Comparison of ENCODE assay signal across 8 mouse cellular contexts in genomic region chr13:65277994-65278382, GRCm38 (mm10). TPM values are rescaled to one million over a fixed set of nuclear protein-coding genes. Genes with fewer than 3 reads are reported as not detected.
A peak's percentile ranks its signal among the peaks of the same experiment; 100 is the strongest.
DNase-seq lines count a peak whose midpoint lies in the region; ATAC-seq and TF ChIP-seq lines count a peak whose summit lies in the region.

No protein-coding gene starts in this region.

- H3ac ChIP-seq in C2C12 (ENCODE audit: control insufficient read depth, insufficient read length, low read depth): peak overlapping the region; percentile 82

- no peaks in the 10 kb centered on the region for H3K27me3 ChIP-seq in C2C12 (ENCODE audit: control insufficient read depth, insufficient read depth, insufficient read length)
- H3K27me3 ChIP-seq in forebrain, embryonic 14.5 days (replicated peaks; ENCODE audit: control insufficient read depth, insufficient read depth, low read length): no peaks in the 10 kb centered on the region
- no peaks in the 10 kb centered on the region for H3K27me3 ChIP-seq in liver, embryonic 16.5 days (ENCODE audit: control insufficient read depth, insufficient read depth, low read depth, low read length)

- ATAC-seq in frontal cortex, adult (ENCODE audit: low TSS enrichment): peak; percentile 31
- peak; percentile 43 for ATAC-seq in forebrain, embryonic 14.5 days
- ATAC-seq in liver, embryonic 16.5 days (ENCODE audit: low read depth): no peak

- peaks cover 10% of the 10 kb centered on the region for H3K79me2 ChIP-seq in C2C12 (ENCODE audit: control insufficient read depth, insufficient read depth)

- no peaks in the 10 kb centered on the region for H3K36me3 ChIP-seq in C2C12 (ENCODE audit: control insufficient read depth, insufficient read depth)
- H3K36me3 ChIP-seq in forebrain, embryonic 14.5 days (ENCODE audit: control insufficient read depth, insufficient read depth, low read length): peaks cover 8% of the 10 kb centered on the region; the same call in 1 of the 2 replicates
- H3K36me3 ChIP-seq in liver, embryonic 16.5 days (ENCODE audit: control insufficient read depth, insufficient read depth): no peaks in the 10 kb centered on the region

- WGBS in forebrain, embryonic 14.5 days: 15% methylated on average over 9 of the region's 9 CpGs
- 6% methylated on average over 9 of the region's 9 CpGs for WGBS in liver, embryonic 16.5 days (ENCODE audit: insufficient replicate concordance)

- intact Hi-C loops in left cerebral cortex, postnatal 14 days (cut with DNase I): loop anchor here (2.0 kb wide), 1 partner anchor 37 kb away; no protein-coding TSS in a partner anchor

- DNase-seq in frontal cortex, postnatal 36 days (ENCODE audit: low spot score in 2 of 2): no peak
- DNase-seq in forebrain, embryonic 14.5 days (ENCODE audit: low spot score): no peak
- no peak for DNase-seq in left cerebral cortex, postnatal 14 days (ENCODE audit: low spot score in 2 of 2)
- DNase-seq in layer of hippocampus, postnatal 36 days: no peak
- DNase-seq in urinary bladder, postnatal 25 days (ENCODE audit: low spot score): no peak

- peak overlapping the region; percentile 77 for H3K9ac ChIP-seq in forebrain, embryonic 14.5 days (ENCODE audit: low read length)
- peak overlapping the region; percentile 80 for H3K9ac ChIP-seq in liver, embryonic 16.5 days (ENCODE audit: low read depth, low read length)

- H3K4me2 ChIP-seq in forebrain, embryonic 14.5 days (ENCODE audit: low read length): peak overlapping the region; percentile 58
- peak overlapping the region; percentile 83 for H3K4me2 ChIP-seq in liver, embryonic 16.5 days (ENCODE audit: low read depth, low read length)

- peak overlapping the region; percentile 85; the same call in 1 of the 2 replicates for H3K27ac ChIP-seq in forebrain, embryonic 14.5 days (ENCODE audit: low read depth, low read length)
- peak overlapping the region; percentile 86 for H3K27ac ChIP-seq in liver, embryonic 16.5 days (ENCODE audit: low read length)

- 0 out of 2 replicates have a peak, but pooled peaks cover 2% of the 10 kb centered on the region for H3K4me1 ChIP-seq in forebrain, embryonic 14.5 days (ENCODE audit: control insufficient read depth, insufficient read depth, low read length)
- H3K4me1 ChIP-seq in liver, embryonic 16.5 days (ENCODE audit: control insufficient read depth, low read depth, low read length): peaks cover 8% of the 10 kb centered on the region

- peaks cover 4% of the 10 kb centered on the region for H3K79me3 ChIP-seq in C2C12 (ENCODE audit: low read depth)

- TF ChIP-seq CTCF in C2C12 (IDR thresholded peaks at IDR 0.05; ENCODE audit: control insufficient read depth, insufficient read depth, insufficient read length): no peak

- peaks cover 16% of the 10 kb centered on the region for H3K9me3 ChIP-seq in forebrain, embryonic 14.5 days (replicated peaks; ENCODE audit: control insufficient read depth, low read length)
- no peaks in the 10 kb centered on the region for H3K9me3 ChIP-seq in liver, embryonic 16.5 days (replicated peaks; ENCODE audit: control insufficient read depth, low read length)

- peak overlapping the region; percentile 63 for H3K4me3 ChIP-seq in C2C12 (ENCODE audit: insufficient read depth, poor library complexity, severe bottlenecking)
- peak overlapping the region; percentile 59 for H3K4me3 ChIP-seq in forebrain, embryonic 14.5 days (ENCODE audit: low read depth, low read length)
- peak overlapping the region; percentile 81 for H3K4me3 ChIP-seq in liver, embryonic 16.5 days (ENCODE audit: low read depth, low read length)

TF ChIP-seq in C2C12, 6 proteins besides CTCF, POLR2A, EP300 and RAD21:
- TF ChIP-seq MYOD1 (IDR thresholded peaks at IDR 0.05; ENCODE audit: control insufficient read depth, insufficient read length, low read depth): no peak
- no peak for TF ChIP-seq MAX (IDR thresholded peaks at IDR 0.05)
- no peak for TF ChIP-seq CEBPB (IDR thresholded peaks at IDR 0.05; ENCODE audit: low read depth)
- TF ChIP-seq USF1 (IDR thresholded peaks at IDR 0.05; ENCODE audit: low read depth): no peak
- no peak for TF ChIP-seq MYOG (IDR thresholded peaks at IDR 0.05; ENCODE audit: control insufficient read depth, extremely low read depth, insufficient read length)
- TF ChIP-seq FOSL1 (IDR thresholded peaks at IDR 0.05; ENCODE audit: insufficient read depth, low read length, poor library complexity, severe bottlenecking): no peak

RNA-seq across cellular contexts. Expression of gene Zfp369, which starts 0.6 kb away (rescaled TPM):
- 4.4 TPM for polyA plus RNA-seq in C2C12 (2012; fragmentation: generic; extraction: Trizol)
- polyA plus RNA-seq in forebrain, embryonic 14.5 days (2014; fragmentation: Nextera tagmentation; extraction: Ambion mirVana): 17.6 and 21.4 TPM in 2 replicates
- polyA plus RNA-seq in liver, embryonic 16.5 days (2015; fragmentation: Nextera tagmentation; extraction: Ambion mirVana): 2.7 and 2.9 TPM in 2 replicates
- 10 to 100 TPM; 60.2 to 60.7 TPM for total RNA-seq in left cerebral cortex, postnatal 14 days (2021)
- 10 to 100 TPM; 71.2 to 82.8 TPM for total RNA-seq in layer of hippocampus, postnatal 36 days (2021)

RNA-seq across cellular contexts. Expression of gene Gm10775, which starts 18.6 kb away (rescaled TPM):
- 0.02 TPM for polyA plus RNA-seq in C2C12 (2012; fragmentation: generic; extraction: Trizol)
- 0.14 TPM in 1 of 2 replicates, not detected in the other for polyA plus RNA-seq in forebrain, embryonic 14.5 days (2014; fragmentation: Nextera tagmentation; extraction: Ambion mirVana)
- not detected in 2 replicates for polyA plus RNA-seq in liver, embryonic 16.5 days (2015; fragmentation: Nextera tagmentation; extraction: Ambion mirVana)
- total RNA-seq in left cerebral cortex, postnatal 14 days (2021): 1 to 10 TPM in 1 of 2 experiments, under 1 TPM in 1; 0.59 to 1.1 TPM
- under 1 TPM in 1 of 2 experiments, not detected in 1; 0.30 TPM for total RNA-seq in layer of hippocampus, postnatal 36 days (2021)
